Mouse (Mus musculus): ENCODE results near the gene Trim54. TPM values are rescaled to one million over a fixed set of nuclear protein-coding genes. Genes with fewer than 3 reads are reported as not detected.
A peak's percentile ranks its signal among the peaks of the same experiment; 100 is the strongest.

Trim54 gene
- polyA plus RNA-seq, 1 experiment from 2014 or later, result not detected

GRCm38 (mm10) chr5:31082355-31082754 is 34.2 kb upstream of the Trim54 start:
- Histone ChIP-seq H3K4me1 (replicated peaks; ENCODE audit: control insufficient read depth, insufficient read depth, low read length) (peaks cover 10% of the 10 kb centered on the region), H3K4me2 (ENCODE audit: low read length) (no peak overlapping the region)

DNA sequence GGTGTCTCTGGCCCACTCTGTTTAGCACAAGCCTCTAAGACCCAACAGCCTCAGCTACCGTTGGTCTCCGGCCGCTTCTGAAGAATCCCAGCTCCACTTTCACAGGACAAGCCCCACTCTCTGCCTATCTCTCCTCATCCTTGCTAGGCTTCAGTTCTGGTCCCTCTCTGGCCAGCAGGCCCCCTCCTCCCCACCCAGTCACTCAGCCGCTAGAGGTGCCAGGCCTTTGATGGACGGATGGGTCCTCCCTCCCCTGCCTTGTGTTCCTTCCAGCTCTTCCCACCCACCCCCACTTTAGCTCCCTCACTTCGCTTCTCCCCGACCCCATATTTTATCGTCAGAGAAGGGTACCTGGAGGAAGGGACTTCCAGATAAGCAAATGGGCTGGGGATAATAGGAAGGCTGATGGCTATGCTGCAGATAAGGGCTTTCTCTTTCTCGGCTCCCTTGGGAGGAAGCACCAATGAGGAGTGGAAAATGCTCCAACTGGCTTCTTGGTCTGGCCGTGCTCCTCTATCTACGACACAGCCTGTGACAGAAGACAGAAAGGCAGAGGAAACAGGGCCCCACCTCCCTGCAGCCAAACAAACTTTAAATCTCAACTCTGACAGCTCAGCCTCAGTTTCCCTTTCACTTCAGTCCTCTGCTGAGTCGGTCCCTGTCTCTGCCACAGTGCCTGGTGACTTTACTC is 33.4 kb upstream of the Trim54 start:
- no peak overlapping the region for H3K4me2 ChIP-seq (ENCODE audit: low read length)
- H3K4me1 ChIP-seq (replicated peaks; ENCODE audit: control insufficient read depth, insufficient read depth, low read length), result peaks cover 10% of the 10 kb centered on the region
- no peaks in the 10 kb centered on the region for H3K27me3 ChIP-seq (replicated peaks; ENCODE audit: control insufficient read depth, insufficient read depth, low read length)
- H3K27ac ChIP-seq (ENCODE audit: low read length), result no peak overlapping the region
- H3K9me3 ChIP-seq (ENCODE audit: control insufficient read depth, low read length), result no peaks in the 10 kb centered on the region
- H3K9ac ChIP-seq (replicated peaks; ENCODE audit: low read depth, low read length), result no peak overlapping the region
- ATAC-seq, result no peak
- peaks cover 4% of the 10 kb centered on the region for H3K36me3 ChIP-seq (ENCODE audit: control insufficient read depth, insufficient read depth)
- WGBS, result 43% methylated on average over 12 of the region's 12 CpGs
- no peak overlapping the region for H3K4me3 ChIP-seq (replicated peaks; ENCODE audit: low read length)

More at GRCm38 (mm10) chr5:31082355-31082754, 34.2 kb upstream of the Trim54 start:
- Histone ChIP-seq H3K9ac (replicated peaks; ENCODE audit: low read depth, low read length) (no peak overlapping the region), H3K27me3 (replicated peaks; ENCODE audit: control insufficient read depth, insufficient read depth, low read length) (no peaks in the 10 kb centered on the region), H3K27ac (ENCODE audit: low read length) (no peak overlapping the region), H3K4me3 (replicated peaks; ENCODE audit: low read length) (no peak overlapping the region), H3K9me3 (ENCODE audit: control insufficient read depth, low read length) (no peaks in the 10 kb centered on the region), H3K36me3 (ENCODE audit: control insufficient read depth, insufficient read depth) (peaks cover 4% of the 10 kb centered on the region)
- WGBS, result 13% methylated on average over 5 of the region's 5 CpGs
- ATAC-seq, result no peak; the same call in 1 of the 2 replicates

- no peak overlapping the region for H3K9ac ChIP-seq (replicated peaks; ENCODE audit: low read depth, low read length)
- no peak overlapping the region for H3K4me2 ChIP-seq (ENCODE audit: low read length)
- no peak overlapping the region for H3K4me3 ChIP-seq (replicated peaks; ENCODE audit: low read length)
- ATAC-seq, result no peak
- H3K27me3 ChIP-seq (replicated peaks; ENCODE audit: control insufficient read depth, insufficient read depth, low read length), result no peaks in the 10 kb centered on the region
- no peaks in the 10 kb centered on the region; the same call in 1 of the 2 replicates for H3K36me3 ChIP-seq (ENCODE audit: control insufficient read depth, insufficient read depth)
- no peaks in the 10 kb centered on the region for H3K9me3 ChIP-seq (ENCODE audit: control insufficient read depth, low read length)
- no peak overlapping the region for H3K27ac ChIP-seq (ENCODE audit: low read length)
- 2% methylated on average over 8 of the region's 8 CpGs for WGBS
- peaks cover 10% of the 10 kb centered on the region for H3K4me1 ChIP-seq (replicated peaks; ENCODE audit: control insufficient read depth, insufficient read depth, low read length)
Measured at GRCm38 (mm10) chr5:31083949-31084348, 32.6 kb upstream of the Trim54 start.

DNA sequence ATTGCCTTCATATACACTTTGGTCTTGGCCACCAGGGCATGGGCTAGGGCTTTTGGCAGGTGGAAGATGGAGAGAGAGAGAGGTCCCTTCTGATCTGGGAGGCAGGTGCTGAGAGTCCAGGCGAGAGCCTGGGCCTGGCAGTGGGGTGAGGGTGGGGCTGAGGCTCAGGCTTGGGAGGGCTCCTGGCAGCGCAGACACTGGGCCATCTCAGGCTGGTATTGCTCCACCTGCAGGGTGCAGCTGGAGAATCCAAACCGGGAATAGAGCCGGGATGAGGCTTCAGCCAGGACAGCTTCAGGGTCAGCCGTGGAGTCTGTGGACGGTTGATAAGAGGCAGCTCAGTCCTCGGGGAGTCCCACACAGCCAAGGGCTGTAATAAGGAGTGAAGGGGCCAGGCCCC is 29.9 kb upstream of the Trim54 start:
- no peak for ATAC-seq
- no peak overlapping the region for H3K4me3 ChIP-seq (replicated peaks; ENCODE audit: low read length)
- 31% methylated on average over 7 of the region's 7 CpGs for whole genome bisulfite sequencing

GRCm38 (mm10) chr5:31087131-31087530 is 29.4 kb upstream of the Trim54 start:
- no peaks in the 10 kb centered on the region for H3K4me1 ChIP-seq (replicated peaks; ENCODE audit: control insufficient read depth, insufficient read depth, low read length)
- no peaks in the 10 kb centered on the region for H3K36me3 ChIP-seq (ENCODE audit: control insufficient read depth, insufficient read depth)
- WGBS, result 78% methylated on average over 2 of the region's 2 CpGs
- H3K4me3 ChIP-seq (replicated peaks; ENCODE audit: low read length), result no peak overlapping the region
- no peaks in the 10 kb centered on the region for H3K9me3 ChIP-seq (ENCODE audit: control insufficient read depth, low read length)
- no peak overlapping the region for H3K9ac ChIP-seq (replicated peaks; ENCODE audit: low read depth, low read length)
- H3K4me2 ChIP-seq (ENCODE audit: low read length), result no peak overlapping the region
- peaks cover 23% of the 10 kb centered on the region for H3K27me3 ChIP-seq (replicated peaks; ENCODE audit: control insufficient read depth, insufficient read depth, low read length)
- no peak for ATAC-seq
- no peak overlapping the region for H3K27ac ChIP-seq (ENCODE audit: low read length)

More for the DNA sequence above, 29.9 kb upstream of the Trim54 start:
- H3K36me3 ChIP-seq (ENCODE audit: control insufficient read depth, insufficient read depth), result no peaks in the 10 kb centered on the region
- H3K27ac ChIP-seq (ENCODE audit: low read length), result no peak overlapping the region
- no peaks in the 10 kb centered on the region for H3K4me1 ChIP-seq (replicated peaks; ENCODE audit: control insufficient read depth, insufficient read depth, low read length)
- peaks cover 17% of the 10 kb centered on the region for H3K27me3 ChIP-seq (replicated peaks; ENCODE audit: control insufficient read depth, insufficient read depth, low read length)
- H3K4me2 ChIP-seq (ENCODE audit: low read length), result no peak overlapping the region
- no peak overlapping the region for H3K9ac ChIP-seq (replicated peaks; ENCODE audit: low read depth, low read length)
- no peaks in the 10 kb centered on the region for H3K9me3 ChIP-seq (ENCODE audit: control insufficient read depth, low read length)

GRCm38 (mm10) chr5:31092231-31092975 is 24.1 kb upstream of the Trim54 start:
- Histone ChIP-seq H3K4me1 (replicated peaks; ENCODE audit: control insufficient read depth, insufficient read depth, low read length) (peaks cover 32% of the 10 kb centered on the region), H3K9me3 (ENCODE audit: control insufficient read depth, low read length) (no peaks in the 10 kb centered on the region), H3K27me3 (replicated peaks; ENCODE audit: control insufficient read depth, insufficient read depth, low read length) (peaks cover 68% of the 10 kb centered on the region), H3K9ac (replicated peaks; ENCODE audit: low read depth, low read length) (peak overlapping the region; percentile 38; the same call in 1 of the 2 replicates), H3K4me3 (replicated peaks; ENCODE audit: low read length) (peak overlapping the region; percentile 45), H3K36me3 (ENCODE audit: control insufficient read depth, insufficient read depth) (no peaks in the 10 kb centered on the region), H3K27ac (ENCODE audit: low read length) (no peak overlapping the region), H3K4me2 (ENCODE audit: low read length) (peak overlapping the region; percentile 64)
- ATAC-seq, result no peak
- WGBS, result under 1% methylated on average over 49 of the region's 53 CpGs

DNA sequence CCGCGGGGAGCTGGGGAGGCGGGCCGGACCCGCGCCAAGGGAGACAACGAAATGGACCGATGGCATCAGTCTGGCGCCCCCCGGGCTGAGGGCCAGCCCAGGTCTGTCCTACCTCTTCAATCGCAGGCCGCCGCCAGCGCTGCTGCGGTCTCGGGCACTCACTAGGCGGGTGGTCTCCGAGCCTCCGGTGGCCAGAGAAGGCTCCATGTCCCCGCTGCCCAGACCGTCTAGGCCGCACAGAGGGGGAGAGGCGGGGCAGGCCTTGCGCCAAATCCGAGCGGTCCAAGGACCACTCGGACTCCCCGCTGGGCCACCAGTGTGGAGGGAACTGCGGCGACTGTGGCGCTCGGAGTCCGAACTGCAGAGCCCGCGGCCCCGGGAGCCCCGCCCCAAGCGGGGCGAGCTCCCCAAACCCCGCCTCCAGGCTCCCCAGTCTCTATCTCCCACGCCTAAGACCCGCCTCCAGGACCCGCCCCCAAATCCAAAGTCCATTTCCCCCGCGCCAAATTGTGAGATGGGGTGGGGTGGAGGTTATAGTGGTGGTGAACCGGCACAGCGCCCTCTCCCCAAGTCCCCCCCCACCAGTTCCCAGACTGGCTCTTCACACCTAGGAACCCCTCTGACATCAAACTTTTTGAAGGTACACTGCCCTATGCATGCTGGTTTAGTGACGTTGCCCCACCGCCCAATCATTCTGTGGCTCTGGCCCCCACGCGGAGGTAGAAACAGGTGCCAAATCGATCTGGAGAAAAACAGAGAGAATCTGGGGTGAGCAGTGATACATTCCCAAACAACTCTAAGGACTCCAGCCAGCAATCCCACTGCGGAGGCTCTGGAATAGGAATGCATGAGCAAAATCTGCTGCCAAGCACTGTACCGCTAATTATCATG is 23.1 kb upstream of the Trim54 start:
- WGBS, result under 1% methylated on average over 51 of the region's 54 CpGs
- peak overlapping the region; percentile 45 for H3K4me3 ChIP-seq (replicated peaks; ENCODE audit: low read length)
- peak; percentile 47 for ATAC-seq
- no peaks in the 10 kb centered on the region for H3K9me3 ChIP-seq (ENCODE audit: control insufficient read depth, low read length)
- peaks cover 75% of the 10 kb centered on the region for H3K27me3 ChIP-seq (replicated peaks; ENCODE audit: control insufficient read depth, insufficient read depth, low read length)
- no peaks in the 10 kb centered on the region for H3K36me3 ChIP-seq (ENCODE audit: control insufficient read depth, insufficient read depth)
- H3K9ac ChIP-seq (replicated peaks; ENCODE audit: low read depth, low read length), result peak overlapping the region; percentile 38
- H3K27ac ChIP-seq (ENCODE audit: low read length), result no peak overlapping the region
- H3K4me2 ChIP-seq (ENCODE audit: low read length), result peak overlapping the region; percentile 64
- peaks cover 32% of the 10 kb centered on the region for H3K4me1 ChIP-seq (replicated peaks; ENCODE audit: control insufficient read depth, insufficient read depth, low read length)

GRCm38 (mm10) chr5:31094100-31094798 is 22.3 kb upstream of the Trim54 start:
- peaks cover 32% of the 10 kb centered on the region for H3K4me1 ChIP-seq (replicated peaks; ENCODE audit: control insufficient read depth, insufficient read depth, low read length)
- H3K9ac ChIP-seq (replicated peaks; ENCODE audit: low read depth, low read length), result no peak overlapping the region
- H3K9me3 ChIP-seq (ENCODE audit: control insufficient read depth, low read length), result no peaks in the 10 kb centered on the region
- no peak for ATAC-seq
- H3K27ac ChIP-seq (ENCODE audit: low read length), result no peak overlapping the region
- peak overlapping the region; percentile 64 for H3K4me2 ChIP-seq (ENCODE audit: low read length)
- 2% methylated on average over 29 of the region's 29 CpGs for WGBS
- H3K27me3 ChIP-seq (replicated peaks; ENCODE audit: control insufficient read depth, insufficient read depth, low read length), result peaks cover 75% of the 10 kb centered on the region
- H3K4me3 ChIP-seq (replicated peaks; ENCODE audit: low read length), result peak overlapping the region; percentile 45
- no peaks in the 10 kb centered on the region for H3K36me3 ChIP-seq (ENCODE audit: control insufficient read depth, insufficient read depth)

All from forebrain, embryonic 16.5 days (tissue).